ENCODE assay signal across 11 mouse cellular contexts in the genomic region with DNA sequence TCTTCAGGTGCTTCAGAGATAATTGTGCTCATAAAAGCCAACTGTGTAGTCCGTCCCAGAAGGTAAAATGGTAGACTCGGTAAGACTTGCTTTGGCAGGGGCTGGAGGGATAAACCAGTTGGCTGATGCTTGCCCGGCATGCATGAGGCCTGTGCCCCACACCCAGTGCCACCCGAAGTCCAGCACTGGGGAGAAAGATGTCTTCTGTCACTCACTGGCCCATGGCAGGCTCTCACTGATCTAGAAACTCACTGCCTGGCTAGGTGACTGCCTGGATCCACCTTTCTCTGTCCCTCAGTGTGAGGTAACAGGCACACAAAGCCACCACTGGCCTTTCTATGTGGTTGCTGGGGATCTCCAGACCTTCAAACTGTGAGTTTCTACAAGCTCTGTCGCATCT. TPM values are rescaled to one million over a fixed set of nuclear protein-coding genes. Genes with fewer than 3 reads are reported as not detected.
A peak's percentile ranks its signal among the peaks of the same experiment; 100 is the strongest.
DNase-seq lines count a peak whose midpoint lies in the region; ATAC-seq and TF ChIP-seq lines count a peak whose summit lies in the region.
"Had no signal": no experiment of that assay in that cellular context is flagged by ENCODE, and none has a peak within 500 bp of the region (broad histone marks: within the 10 kb centered on the region; RNA-seq: fewer than 3 reads in every experiment).

No protein-coding gene starts in this region.

- peak overlapping the region; percentile 88 for H3K27ac ChIP-seq in heart, adult 2 months
- peak overlapping the region; percentile 89 for H3K27ac ChIP-seq in forebrain, embryonic 15.5 days (replicated peaks)
- H3K27ac ChIP-seq in limb, embryonic 10.5 days, result peak overlapping the region; percentile 90
- H3K27ac ChIP-seq: liver, embryonic 14.5 days had no signal

- no peak for ATAC-seq in forebrain, embryonic 15.5 days (replicated peaks)
- no peak for ATAC-seq in megakaryocyte-erythroid progenitor cell, adult 5-6 weeks (replicated peaks; ENCODE audit: low FRiP score, low TSS enrichment, poor library complexity, severe bottlenecking)

- 54% methylated on average over 5 of the region's 5 CpGs for WGBS in heart, adult 2 months
- 59% methylated on average over 5 of the region's 5 CpGs for WGBS in forebrain, embryonic 15.5 days
- WGBS in limb, embryonic 10.5 days, result 88% methylated on average over 5 of the region's 5 CpGs

- TF ChIP-seq EP300 in heart, adult 2 months (IDR thresholded peaks at IDR 0.05; ENCODE audit: insufficient read depth, low read depth, low read length), result no peak

- peaks cover 94% of the 10 kb centered on the region for H3K9me3 ChIP-seq in E14TG2a.4 (ENCODE audit: low read length)
- H3K9me3 ChIP-seq in forebrain, embryonic 15.5 days, result no peaks in the 10 kb centered on the region
- no peaks in the 10 kb centered on the region for H3K9me3 ChIP-seq in limb, embryonic 10.5 days (replicated peaks)

- H3K36me3 ChIP-seq in heart, adult 2 months (ENCODE audit: control insufficient read depth, insufficient read depth, low read length), result peaks cover 14% of the 10 kb centered on the region
- H3K36me3 ChIP-seq in E14TG2a.4 (ENCODE audit: insufficient read depth, low read length), result peaks cover 64% of the 10 kb centered on the region
- H3K36me3 ChIP-seq in forebrain, embryonic 15.5 days, result no peaks in the 10 kb centered on the region
- H3K36me3 ChIP-seq in limb, embryonic 10.5 days, result peaks cover 2% of the 10 kb centered on the region

- no peaks in the 10 kb centered on the region for H3K27me3 ChIP-seq in heart, adult 2 months (ENCODE audit: control insufficient read depth, insufficient read depth, low read length)
- no peaks in the 10 kb centered on the region for H3K27me3 ChIP-seq in E14TG2a.4 (ENCODE audit: insufficient read depth, low read length)
- H3K27me3 ChIP-seq in forebrain, embryonic 15.5 days, result no peaks in the 10 kb centered on the region
- no peaks in the 10 kb centered on the region for H3K27me3 ChIP-seq in limb, embryonic 10.5 days (ENCODE audit: low read depth, poor library complexity, severe bottlenecking)

- TF ChIP-seq POLR2A in heart, adult 2 months (IDR thresholded peaks at IDR 0.05; ENCODE audit: insufficient read depth, low read depth, low read length), result no peak

- H3K4me3 ChIP-seq in heart, adult 2 months, result no peak overlapping the region
- H3K4me3 ChIP-seq in E14TG2a.4 (replicated peaks; ENCODE audit: low read length), result 0 out of 2 replicates have a peak overlapping the region, but pooled peaks have one; percentile 14
- no peak overlapping the region for H3K4me3 ChIP-seq in forebrain, embryonic 15.5 days
- no peak overlapping the region for H3K4me3 ChIP-seq in limb, embryonic 10.5 days

- H3K4me1 ChIP-seq in heart, adult 2 months (ENCODE audit: control insufficient read depth, insufficient read depth, low read length), result peaks cover 57% of the 10 kb centered on the region
- peaks cover 45% of the 10 kb centered on the region for H3K4me1 ChIP-seq in E14TG2a.4 (replicated peaks; ENCODE audit: low read depth, low read length)
- peaks cover 61% of the 10 kb centered on the region for H3K4me1 ChIP-seq in forebrain, embryonic 15.5 days
- H3K4me1 ChIP-seq in limb, embryonic 10.5 days, result peaks cover 76% of the 10 kb centered on the region

- H3K9ac ChIP-seq in heart, adult 2 months (ENCODE audit: low read depth, low read length), result 0 out of 2 replicates have a peak overlapping the region, but pooled peaks have one; percentile 26
- no peak overlapping the region for H3K9ac ChIP-seq in forebrain, embryonic 15.5 days (replicated peaks)
- H3K9ac ChIP-seq: liver, embryonic 14.5 days had no signal

- peaks cover 2% of the 10 kb centered on the region for H3K79me2 ChIP-seq in heart, adult 2 months (replicated peaks; ENCODE audit: control insufficient read depth, insufficient read depth, low read length)

- intact Hi-C loops in heart, adult 2 months (cut with DNase I), result loop anchor here (5.0 kb wide), 1 partner anchor 36 kb away; a partner anchor contains a TSS
- intact Hi-C loops in heart, postnatal 14 days (cut with DNase I), result no loop called here

- no peak for TF ChIP-seq CTCF in heart, adult 2 months (IDR thresholded peaks at IDR 0.05)
- TF ChIP-seq CTCF in E14TG2a.4 (conservative IDR thresholded peaks at IDR 0.05; ENCODE audit: low read length), result no peak

- H3K4me2 ChIP-seq in forebrain, embryonic 15.5 days (replicated peaks), result no peak overlapping the region

- no peak for DNase-seq in heart, adult 2 months
- no peak for DNase-seq in heart, postnatal 14 days
- DNase-seq in limb, embryonic 10.5 days (ENCODE audit: low spot score), result no peak
- DNase-seq in testis, postnatal 10 days (ENCODE audit: low spot score), result no peak
- DNase-seq in kidney, adult 8-10 months, result no peak
- DNase-seq: adrenal gland, adult 2 months; cerebellum, adult 11 months had no signal

RNA-seq across cellular contexts. Expression of a gene that starts 36.3 kb away (rescaled TPM):
- total RNA-seq in heart, adult 2 months (2021), result 100 to 1,000 TPM; 276 to 302 TPM
- 170 and 204 TPM in 2 replicates for polyA plus RNA-seq in heart, adult 2 months (2012; rRNA removed)
- total RNA-seq in heart, postnatal 14 days (2021), result 100 to 1,000 TPM; 323 to 335 TPM
- polyA plus RNA-seq in forebrain, embryonic 15.5 days (2015; fragmentation: Nextera tagmentation; extraction: Ambion mirVana), result 75.8 and 78.7 TPM in 2 replicates
- 9.6 and 12.2 TPM in 2 replicates for polyA plus RNA-seq in limb, embryonic 10.5 days (2016; fragmentation: Nextera tagmentation; extraction: Ambion mirVana)
- total RNA-seq in megakaryocyte-erythroid progenitor cell, adult 5-6 weeks (2014; fragmentation: Nextera tagmentation), result 45.6 and 50.2 TPM in 2 replicates
- total RNA-seq in megakaryocyte-erythroid progenitor cell, adult 5-6 weeks (2017), result 14.2 and 23.2 TPM in 2 replicates

RNA-seq across cellular contexts. Expression of a gene that starts 56.6 kb away (rescaled TPM):
- under 1 TPM; 0.18 to 0.30 TPM for total RNA-seq in heart, adult 2 months (2021)
- polyA plus RNA-seq in heart, adult 2 months (2012; rRNA removed), result 0.47 and 2.3 TPM in 2 replicates
- total RNA-seq in heart, postnatal 14 days (2021), result 1 to 10 TPM in 1 of 2 experiments, under 1 TPM in 1; 0.49 to 1.0 TPM
- polyA plus RNA-seq in forebrain, embryonic 15.5 days (2015; fragmentation: Nextera tagmentation; extraction: Ambion mirVana), result 127 and 134 TPM in 2 replicates
- polyA plus RNA-seq in limb, embryonic 10.5 days (2016; fragmentation: Nextera tagmentation; extraction: Ambion mirVana), result 119 and 140 TPM in 2 replicates
- total RNA-seq in megakaryocyte-erythroid progenitor cell, adult 5-6 weeks (2014; fragmentation: Nextera tagmentation), result 0.24 and 1.1 TPM in 2 replicates
- total RNA-seq in megakaryocyte-erythroid progenitor cell, adult 5-6 weeks (2017), result 2.0 and 2.7 TPM in 2 replicates

Comparison
In these comparisons a context has a peak if more than half of its experiments do, and no peak if none do; other contexts are left out.
1. RNA of a gene that starts 36.3 kb away (total RNA-seq): 323 to 335 TPM in heart, postnatal 14 days and 276 to 302 TPM in heart, adult 2 months; 14.2 to 50.2 TPM in megakaryocyte-erythroid progenitor cell, adult 5-6 weeks; every median in the first group is over 4 times any median in the second.
2. Peak in every context shown above with its lines, with median percentiles within 50 percentile points of each other: H3K27ac ChIP-seq.